Mouse (Mus musculus) neural tube, embryonic 14.5 days (tissue): Measurements from ENCODE around the gene Kdm4c. TPM values are rescaled to one million over a fixed set of nuclear protein-coding genes. Genes with fewer than 3 reads are reported as not detected.
"Not testable (repeated sequence)": the region's sequence is repeated elsewhere in the genome, so short reads cannot be mapped to it uniquely, and the experiment has no call there.

Experiments used
- ATAC-seq: fragments of 200-750 bp; cut with Nextera tagmentation; 2 replicates; pipeline ENCODE4 v1.8.0; 2017; ENCODE audit warnings: low read depth, mild to moderate bottlenecking, moderate TSS enrichment, moderate library complexity
- H3K27ac ChIP-seq: fragments of 300-500 bp; sonication (generic); 2 replicates; pipeline ENCODE4 v1.5.1; 2014; ENCODE audit warnings: low read depth, mild to moderate bottlenecking, control low read depth, low read length, moderate library complexity, mixed read lengths
- H3K27me3 ChIP-seq: fragments of 300-500 bp; sonication (generic); 2 replicates; pipeline ENCODE4 v1.6.1; 2014; ENCODE audit warnings: low read length; ENCODE audit not compliant: control insufficient read depth, insufficient read depth
- H3K36me3 ChIP-seq: fragments of 300-500 bp; sonication (generic); 2 replicates; pipeline ENCODE4 v1.6.1; 2014; ENCODE audit warnings: low read length, mixed read lengths; ENCODE audit not compliant: control insufficient read depth, insufficient read depth
- H3K4me1 ChIP-seq: fragments of 300-500 bp; sonication (generic); 2 replicates; pipeline ENCODE4 v1.6.1; 2014; ENCODE audit warnings: low read length; ENCODE audit not compliant: control insufficient read depth, insufficient read depth
- H3K4me2 ChIP-seq: fragments of 300-500 bp; sonication (generic); 2 replicates; pipeline ENCODE4 v1.6.1; 2014; ENCODE audit warnings: mild to moderate bottlenecking, low read depth, low read length, control low read depth
- H3K4me3 ChIP-seq: fragments of 300-500 bp; sonication (generic); 2 replicates; pipeline ENCODE4 v1.5.1; 2014; ENCODE audit warnings: low read depth, low read length, control low read depth, mixed read lengths
- H3K9ac ChIP-seq: fragments of 300-500 bp; sonication (generic); replicated peaks from 2 replicates; pipeline ENCODE4 v1.6.1; 2014; ENCODE audit warnings: low read depth, mild to moderate bottlenecking, control low read depth, low read length, mixed read lengths
- H3K9me3 ChIP-seq: fragments of 300-500 bp; sonication (generic); 2 replicates; pipeline ENCODE4 v1.6.1; 2016; ENCODE audit warnings: low read length; ENCODE audit not compliant: control insufficient read depth
- WGBS: fragments of 180-500 bp; shearing (Covaris S2); extraction: QIAGEN DNeasy Blood & Tissue Kit; methylation state at CpG from one replicate; pipeline ENCODE4 v1.1.7; 2014; 5-methylcytosine and 5-hydroxymethylcytosine counted together
- polyA plus RNA-seq: library from polyadenylated mRNA; unstranded; fragments of >200 nt; fragmentation: Nextera tagmentation; extraction: Ambion mirVana; gene quantifications from 2 replicates; pipeline ENCODE4 v1.2.1, GENCODE M21; 2014

The Kdm4c gene
- polyA plus RNA-seq, 1 experiment from 2014 or later: 24.5 TPM

- Histone ChIP-seq H3K4me3 (no peak overlapping the region), H3K4me2 (no peak overlapping the region), H3K9me3 (no peaks in the 10 kb centered on the region), H3K9ac (no peak overlapping the region), H3K27ac (no peak overlapping the region), H3K4me1 (no peaks in the 10 kb centered on the region), H3K27me3 (no peaks in the 10 kb centered on the region), H3K36me3 (peaks cover 4% of the 10 kb centered on the region)
- ATAC-seq: no peak
- 82% methylated on average over 4 of the region's 4 CpGs for WGBS
Measured at GRCm38 (mm10) chr4:74386583-74386982, 144.3 kb downstream of the Kdm4c start.

DNA sequence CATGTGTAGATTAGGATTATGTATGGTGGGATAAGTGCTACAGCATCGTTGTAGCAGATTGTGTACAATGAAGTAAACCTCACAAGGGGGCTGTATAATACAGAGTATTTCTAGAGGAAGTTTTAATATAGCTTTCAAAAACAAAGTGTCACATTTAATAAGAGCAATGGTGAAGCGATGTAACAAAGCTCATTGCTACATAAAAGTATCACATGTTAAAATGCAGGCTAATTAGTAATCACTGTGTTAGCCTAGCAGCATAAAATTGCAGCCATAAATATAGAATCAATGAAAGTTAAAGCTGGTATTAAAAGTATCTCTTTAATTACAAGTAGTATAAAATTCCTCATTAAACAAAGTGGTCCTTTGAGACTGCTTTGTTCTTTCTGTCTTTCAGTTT, 150.9 kb downstream of the Kdm4c start:
- no peak overlapping the region for H3K4me2 ChIP-seq
- no peak overlapping the region for H3K9ac ChIP-seq
- H3K4me1 ChIP-seq: no peaks in the 10 kb centered on the region
- no peaks in the 10 kb centered on the region for H3K27me3 ChIP-seq
- H3K4me3 ChIP-seq: no peak overlapping the region
- 65% methylated on average over 2 of the region's 2 CpGs for WGBS
- no peaks in the 10 kb centered on the region for H3K9me3 ChIP-seq
- H3K27ac ChIP-seq: no peak overlapping the region
- ATAC-seq: peak; percentile 72
- peaks cover 11% of the 10 kb centered on the region for H3K36me3 ChIP-seq

DNA sequence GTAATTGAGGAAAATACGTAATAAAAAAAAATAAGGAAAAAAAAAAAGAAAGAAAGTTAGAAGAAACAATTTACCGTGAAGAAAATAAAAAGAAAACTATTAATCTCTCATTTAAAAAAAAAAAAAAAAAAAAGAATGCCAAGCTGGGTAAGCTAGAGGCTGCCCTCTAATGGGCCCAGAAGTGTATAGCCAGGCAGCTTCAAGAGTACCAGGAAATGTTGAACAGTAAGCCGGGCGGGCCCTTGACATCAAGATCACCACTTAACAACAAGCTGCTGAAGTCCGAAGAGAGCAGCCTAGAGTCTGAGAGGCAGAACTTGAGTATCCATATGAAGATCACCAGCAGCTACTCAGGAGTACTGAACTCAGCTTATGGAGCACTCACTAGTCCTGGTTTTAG, 154.3 kb downstream of the Kdm4c start:
- no peak overlapping the region for H3K27ac ChIP-seq
- H3K4me1 ChIP-seq: peaks cover 3% of the 10 kb centered on the region
- no peak overlapping the region for H3K4me3 ChIP-seq
- 95% methylated on average over 5 of the region's 5 CpGs for WGBS
- no peak for ATAC-seq
- peaks cover 12% of the 10 kb centered on the region for H3K36me3 ChIP-seq
- H3K27me3 ChIP-seq: no peaks in the 10 kb centered on the region
- H3K9ac ChIP-seq: no peak overlapping the region
- no peaks in the 10 kb centered on the region for H3K9me3 ChIP-seq
- no peak overlapping the region for H3K4me2 ChIP-seq

GRCm38 (mm10) chr4:74401617-74402313, 159.5 kb downstream of the Kdm4c start:
- not testable (repeated sequence) for H3K4me1 ChIP-seq, H3K9ac ChIP-seq, H3K4me3 ChIP-seq, H3K9me3 ChIP-seq, H3K27ac ChIP-seq, H3K4me2 ChIP-seq, H3K27me3 ChIP-seq
- peak; percentile 96 for ATAC-seq
- 47% methylated on average over 7 of the region's 7 CpGs for WGBS
- peaks cover 13% of the 10 kb centered on the region for H3K36me3 ChIP-seq

- WGBS: 76% methylated on average over 1 of the region's 1 CpGs
Measured at GRCm38 (mm10) chr4:74408731-74409130, 166.4 kb downstream of the Kdm4c start.

GRCm38 (mm10) chr4:74419794-74420193, 177.5 kb downstream of the Kdm4c start:
- no peak for ATAC-seq

More at GRCm38 (mm10) chr4:74408731-74409130, 166.4 kb downstream of the Kdm4c start:
- H3K4me1 ChIP-seq: no peaks in the 10 kb centered on the region
- no peak for ATAC-seq
- no peaks in the 10 kb centered on the region for H3K27me3 ChIP-seq
- H3K4me2 ChIP-seq: no peak overlapping the region
- H3K9ac ChIP-seq: no peak overlapping the region
- no peaks in the 10 kb centered on the region for H3K9me3 ChIP-seq
- H3K27ac ChIP-seq: no peak overlapping the region
- peaks cover 4% of the 10 kb centered on the region; the same call in 1 of the 2 replicates for H3K36me3 ChIP-seq
- no peak overlapping the region for H3K4me3 ChIP-seq

More at GRCm38 (mm10) chr4:74419794-74420193, 177.5 kb downstream of the Kdm4c start:
- 83% methylated on average over 1 of the region's 1 CpGs for WGBS
- H3K36me3 ChIP-seq: no peaks in the 10 kb centered on the region
- H3K27ac ChIP-seq: no peak overlapping the region
- H3K4me2 ChIP-seq: no peak overlapping the region
- no peaks in the 10 kb centered on the region for H3K9me3 ChIP-seq
- H3K27me3 ChIP-seq: no peaks in the 10 kb centered on the region
- no peak overlapping the region for H3K9ac ChIP-seq
- H3K4me1 ChIP-seq: no peaks in the 10 kb centered on the region
- no peak overlapping the region for H3K4me3 ChIP-seq

Other genes starting within 250 kb of the Kdm4c start
- 41.8 and 45.8 TPM in 2 replicates for gene Frmd3, start 229.1 kb upstream of the Kdm4c start, polyA plus RNA-seq